Mouse (Mus musculus) limb, embryonic 13.5 days (tissue): ENCODE measurements around the gene Hnrnpf. TPM values are rescaled to one million over a fixed set of nuclear protein-coding genes. Genes with fewer than 3 reads are reported as not detected.
"Not testable (repeated sequence)": the region's sequence is repeated elsewhere in the genome, so short reads cannot be mapped to it uniquely, and the experiment has no call there.

Experiments
- ATAC-seq: fragments of 200-750 bp; cut with Nextera tagmentation; 2 replicates; pipeline ENCODE4 v1.8.0; 2017; ENCODE audit warnings: low read depth, moderate number of reproducible peaks, moderate TSS enrichment; ENCODE audit not compliant: low FRiP score
- H3K27ac ChIP-seq: fragments of 300-500 bp; sonication (generic); 2 replicates; pipeline ENCODE4 v1.5.1; 2015; ENCODE audit warnings: inconsistent platforms, mild to moderate bottlenecking, moderate library complexity
- H3K27me3 ChIP-seq: fragments of 300-500 bp; sonication (generic); 2 replicates; pipeline ENCODE4 v1.6.1; 2015; ENCODE audit warnings: mild to moderate bottlenecking, inconsistent platforms
- H3K36me3 ChIP-seq: fragments of 300-500 bp; sonication (generic); 2 replicates; pipeline ENCODE4 v1.6.1; 2015; ENCODE audit warnings: inconsistent platforms, mild to moderate bottlenecking, moderate library complexity
- H3K4me1 ChIP-seq: fragments of 300-500 bp; sonication (generic); 2 replicates; pipeline ENCODE4 v1.6.1; 2015; ENCODE audit warnings: inconsistent platforms
- H3K4me2 ChIP-seq: fragments of 300-500 bp; sonication (generic); replicated peaks from 2 replicates; pipeline ENCODE4 v1.6.1; 2015; ENCODE audit warnings: inconsistent platforms, mild to moderate bottlenecking, moderate library complexity
- H3K4me3 ChIP-seq: fragments of 300-500 bp; sonication (generic); 2 replicates; pipeline ENCODE4 v1.5.1; 2015; ENCODE audit warnings: moderate library complexity, mild to moderate bottlenecking, inconsistent platforms
- H3K9ac ChIP-seq: fragments of 300-500 bp; sonication (generic); 2 replicates; pipeline ENCODE4 v1.6.1; 2015; ENCODE audit warnings: mild to moderate bottlenecking, inconsistent platforms
- H3K9me3 ChIP-seq: fragments of 300-500 bp; sonication (generic); 2 replicates; pipeline ENCODE4 v1.6.1; 2016; ENCODE audit warnings: inconsistent platforms
- WGBS: fragments of 180-500 bp; shearing (Covaris S2); methylation state at CpG from one replicate; pipeline ENCODE4 v1.1.7; 2015; 5-methylcytosine and 5-hydroxymethylcytosine counted together
- polyA plus RNA-seq: library from polyadenylated mRNA; unstranded; fragments of >200 nt; fragmentation: Nextera tagmentation; extraction: Ambion mirVana; gene quantifications from 2 replicates; pipeline ENCODE4 v1.2.1, GENCODE M21; 2015

Gene Hnrnpf
- polyA plus RNA-seq, result 668 and 681 TPM in 2 replicates

DNA sequence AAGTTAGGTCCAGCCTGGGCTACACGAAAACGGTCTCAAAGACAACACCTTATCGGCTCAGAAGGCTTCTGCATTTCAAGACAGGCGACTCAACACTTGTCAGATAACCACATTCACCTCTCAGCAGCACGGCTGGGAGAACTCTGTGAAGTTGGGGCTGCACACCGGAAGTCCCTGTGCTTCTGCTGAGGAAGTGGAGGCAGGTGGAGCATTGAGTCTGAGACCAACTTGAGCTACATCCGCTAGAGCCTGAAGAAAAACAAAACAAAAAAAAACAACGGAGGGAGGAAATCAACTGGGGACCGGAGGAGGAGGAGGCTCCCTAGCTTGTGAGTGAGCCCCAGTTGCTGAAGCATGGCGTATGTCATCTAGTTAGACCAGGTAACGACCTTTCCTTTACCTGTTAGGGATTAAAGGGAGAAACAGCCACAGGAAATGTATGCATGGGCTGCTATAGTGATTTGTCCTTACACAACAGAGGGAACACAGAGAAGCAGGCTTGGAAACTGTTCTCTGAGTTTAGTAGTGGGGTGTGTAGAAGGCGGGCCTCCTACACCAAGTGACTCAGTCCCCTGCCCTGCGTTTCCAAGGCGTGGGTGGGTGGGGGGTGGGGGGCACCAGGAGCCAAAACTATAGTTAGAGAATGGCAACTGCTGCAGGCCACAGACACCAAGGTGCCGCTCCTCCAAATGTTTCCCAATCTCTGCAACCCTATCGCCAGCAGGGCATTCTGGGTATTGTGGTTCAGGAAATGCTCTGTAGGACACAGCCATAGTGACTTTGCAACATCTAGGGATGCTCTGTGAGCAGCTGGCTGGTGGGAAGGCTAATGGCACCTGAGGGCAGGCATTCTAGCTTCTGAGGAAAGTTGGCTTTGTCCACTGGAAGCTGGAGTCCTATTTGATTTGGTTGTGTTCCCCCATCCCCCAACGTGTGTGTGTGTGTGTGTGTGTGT lies at the start of gene Hnrnpf:
Gene Hnrnpf, plus strand, starts transcription at position 199 of the 955 bp plus-strand sequence.
- ATAC-seq, result no peak
- Histone ChIP-seq H3K27ac (no peak within 1 kb of the TSS), H3K9me3 (no peaks in the 10 kb centered on the region), H3K4me1 (peaks cover 3% of the 10 kb centered on the region), H3K9ac (no peak within 1 kb of the TSS), H3K4me2 (no peak within 1 kb of the TSS), H3K36me3 (no peaks in the 10 kb centered on the region), H3K4me3 (no peak within 1 kb of the TSS), H3K27me3 (no peaks in the 10 kb centered on the region)
- 72% methylated on average over 17 of the region's 17 CpGs for WGBS

DNA sequence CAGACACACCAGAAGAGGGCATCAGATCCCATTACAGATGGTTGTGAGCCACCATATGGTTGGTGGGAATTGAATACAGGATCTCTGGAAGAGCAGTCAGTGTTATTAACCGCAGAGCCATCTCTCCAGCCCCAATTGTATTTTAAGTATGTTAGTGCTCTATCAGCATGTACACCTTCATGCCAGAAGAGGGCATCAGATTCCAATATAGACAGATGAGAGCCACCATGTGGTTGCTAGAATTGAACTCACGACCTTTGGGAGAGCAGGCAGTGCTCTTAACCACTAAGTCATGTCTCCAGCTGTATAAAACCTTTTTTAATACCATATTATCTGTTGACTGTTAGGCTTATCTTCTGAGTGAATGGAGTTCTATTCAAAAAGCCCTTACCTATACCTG lies 48.4 kb upstream of the Hnrnpf start:
- H3K9ac ChIP-seq, result no peak overlapping the region
- H3K27ac ChIP-seq, result no peak overlapping the region
- H3K27me3 ChIP-seq, result no peaks in the 10 kb centered on the region
- H3K4me1 ChIP-seq, result no peaks in the 10 kb centered on the region
- H3K36me3 ChIP-seq, result peaks cover 37% of the 10 kb centered on the region
- no peak overlapping the region for H3K4me2 ChIP-seq
- no peak overlapping the region for H3K4me3 ChIP-seq
- 0 out of 2 replicates have a peak, but pooled peaks cover 3% of the 10 kb centered on the region for H3K9me3 ChIP-seq
- WGBS, result 70% methylated on average over 2 of the region's 2 CpGs
- no peak for ATAC-seq

DNA sequence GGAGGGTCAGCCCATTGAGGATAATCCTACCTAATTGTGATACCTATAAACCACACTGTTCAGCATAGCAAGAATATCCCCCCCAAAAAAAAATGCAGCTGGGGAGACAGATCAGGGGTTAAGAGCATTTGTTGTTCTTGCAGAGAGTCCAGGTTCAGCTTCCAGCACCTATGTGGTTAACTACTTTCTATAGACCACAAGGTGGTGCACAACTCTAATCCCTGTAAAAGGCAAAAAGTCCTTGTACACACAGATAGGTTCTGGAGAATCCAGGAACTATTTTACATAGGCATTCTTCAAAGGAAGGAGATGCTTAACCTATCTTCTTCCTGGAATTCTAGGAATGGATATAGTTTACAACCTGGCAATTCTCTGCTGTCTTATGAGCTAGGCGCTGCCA lies 42.1 kb upstream of the Hnrnpf start:
- Histone ChIP-seq H3K36me3 (peaks cover 5% of the 10 kb centered on the region; the same call in 1 of the 2 replicates), H3K4me3 (no peak overlapping the region), H3K4me2 (no peak overlapping the region), H3K4me1 (no peaks in the 10 kb centered on the region), H3K9me3 (no peaks in the 10 kb centered on the region), H3K27me3 (no peaks in the 10 kb centered on the region), H3K9ac (no peak overlapping the region), H3K27ac (no peak overlapping the region)
- 84% methylated on average over 1 of the region's 1 CpGs for WGBS
- no peak for ATAC-seq

DNA sequence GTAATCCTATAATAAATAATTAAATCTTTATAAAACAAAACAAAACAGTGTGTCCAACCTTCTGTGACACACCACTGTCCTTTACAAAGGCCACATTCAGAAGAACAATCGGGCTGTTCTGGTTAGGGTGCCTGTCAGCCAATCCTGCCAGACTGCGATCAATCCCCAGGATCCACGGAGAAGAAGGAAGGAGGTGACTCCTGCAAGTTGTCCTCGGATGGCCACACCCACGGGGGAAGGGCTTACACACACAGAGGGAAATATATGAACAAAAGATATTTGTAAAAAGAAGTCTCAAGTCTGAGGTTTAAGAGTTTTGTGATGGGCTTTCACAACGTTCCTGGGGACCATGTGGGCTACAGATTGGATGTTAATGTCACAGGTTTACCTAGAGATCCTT lies 38.3 kb upstream of the Hnrnpf start, which contains the start of gene Zfp239:
Gene Zfp239, plus strand, starts transcription at position 253 of the 400 bp plus-strand sequence.
- Histone ChIP-seq H3K27ac (no peak within 1 kb of the TSS), H3K9ac (peak within 1 kb of the TSS; percentile 86), H3K9me3 (no peaks in the 10 kb centered on the region), H3K4me2 (peak within 1 kb of the TSS; percentile 83), H3K4me3 (peak within 1 kb of the TSS; percentile 80), H3K4me1 (peaks cover 5% of the 10 kb centered on the region; the same call in 1 of the 2 replicates), H3K36me3 (0 out of 2 replicates have a peak, but pooled peaks cover under 1% of the 10 kb centered on the region), H3K27me3 (no peaks in the 10 kb centered on the region)
- WGBS, result 75% methylated on average over 6 of the region's 6 CpGs
- ATAC-seq, result no peak

DNA sequence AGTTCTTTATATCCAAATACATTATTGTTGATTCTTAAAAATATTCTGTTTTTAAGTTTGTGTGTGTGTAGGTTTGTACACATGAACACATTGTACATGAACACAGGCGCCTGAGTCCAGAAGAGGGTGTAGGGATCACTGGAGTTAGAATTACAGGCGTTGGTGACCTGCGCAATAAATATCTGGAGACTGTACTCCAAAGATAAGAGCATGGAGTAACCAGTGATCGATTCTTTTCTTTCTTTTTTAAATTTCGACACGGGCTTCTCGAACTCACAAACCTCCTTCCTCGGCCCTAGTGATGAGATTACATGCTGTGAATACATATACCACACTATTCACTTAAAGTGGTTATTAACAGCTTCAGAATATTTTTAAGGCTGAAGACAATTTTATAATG lies 37.7 kb upstream of the Hnrnpf start:
- Histone ChIP-seq H3K36me3 (peaks cover 3% of the 10 kb centered on the region; the same call in 1 of the 2 replicates), H3K4me3 (peak overlapping the region; percentile 80; the same call in 1 of the 2 replicates), H3K4me1 (peaks cover 5% of the 10 kb centered on the region; the same call in 1 of the 2 replicates), H3K27me3 (no peaks in the 10 kb centered on the region), H3K4me2 (peak overlapping the region; percentile 83), H3K27ac (no peak overlapping the region), H3K9ac (peak overlapping the region; percentile 86; the same call in 1 of the 2 replicates), H3K9me3 (no peaks in the 10 kb centered on the region)
- no peak for ATAC-seq
- 77% methylated on average over 8 of the region's 8 CpGs for WGBS

DNA sequence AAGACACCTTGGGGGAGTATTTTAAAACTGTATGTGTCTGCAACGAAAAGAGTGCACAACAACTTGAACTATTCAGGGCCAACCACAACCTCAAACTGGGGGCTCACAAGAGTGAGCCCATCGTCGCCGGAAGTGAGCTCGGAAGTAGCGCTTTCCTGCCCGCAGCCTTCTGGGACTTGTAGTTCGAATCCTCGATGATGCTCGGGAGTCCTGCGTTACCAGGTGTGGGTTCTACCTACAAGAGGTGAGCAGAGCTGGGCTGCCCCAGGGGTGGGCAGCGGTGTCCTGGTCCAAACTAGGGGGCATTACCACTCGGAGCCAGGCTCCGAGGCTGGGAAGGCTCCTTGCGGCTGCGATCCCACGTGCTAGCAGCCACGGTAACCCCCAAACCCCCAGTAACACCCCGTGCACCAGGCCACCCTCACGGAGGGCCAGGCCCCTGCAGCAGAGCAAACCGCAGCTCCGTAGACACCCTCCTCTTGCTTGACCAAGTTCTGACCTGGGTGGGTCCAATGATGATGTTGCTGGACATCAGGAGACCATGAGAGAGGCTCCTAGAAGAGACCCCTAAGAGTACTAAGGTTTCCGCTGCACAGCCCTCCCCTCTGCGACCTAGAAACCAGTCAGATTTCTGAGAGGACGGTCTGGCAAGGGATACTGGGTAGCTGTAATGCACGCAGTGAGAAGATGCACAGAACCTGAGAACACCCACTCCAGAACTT lies 37.1 kb upstream of the Hnrnpf start:
- H3K36me3 ChIP-seq, result peaks cover 3% of the 10 kb centered on the region; the same call in 1 of the 2 replicates
- H3K27me3 ChIP-seq, result no peaks in the 10 kb centered on the region
- no peaks in the 10 kb centered on the region for H3K9me3 ChIP-seq
- peak overlapping the region; percentile 83 for H3K4me2 ChIP-seq
- 2% methylated on average over 26 of the region's 26 CpGs for WGBS
- no peak overlapping the region for H3K27ac ChIP-seq
- ATAC-seq, result peak; percentile 81
- peak overlapping the region; percentile 80 for H3K4me3 ChIP-seq
- H3K4me1 ChIP-seq, result peaks cover 5% of the 10 kb centered on the region; the same call in 1 of the 2 replicates
- peak overlapping the region; percentile 86 for H3K9ac ChIP-seq

DNA sequence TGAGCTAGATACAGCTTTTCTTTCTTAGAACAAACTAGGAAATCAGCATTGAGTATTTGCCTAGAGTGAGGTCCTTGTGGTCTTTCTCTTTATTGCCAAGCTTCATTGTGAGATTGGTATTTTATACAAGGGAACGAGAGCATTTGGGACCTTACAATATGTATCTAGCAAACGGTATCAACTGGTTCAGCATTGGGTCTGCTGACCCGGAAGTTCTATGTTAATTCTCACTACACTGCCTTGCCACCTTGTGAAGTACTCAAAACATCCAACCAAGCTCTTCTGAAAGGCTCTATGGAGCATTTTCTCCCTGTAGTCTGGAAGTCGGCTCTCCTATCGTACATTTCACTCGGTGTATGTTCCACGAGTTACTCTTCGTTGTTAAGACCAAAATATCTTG lies 36.4 kb upstream of the Hnrnpf start:
- no peak for ATAC-seq
- WGBS, result 92% methylated on average over 8 of the region's 8 CpGs
- peak overlapping the region; percentile 83 for H3K4me2 ChIP-seq

DNA sequence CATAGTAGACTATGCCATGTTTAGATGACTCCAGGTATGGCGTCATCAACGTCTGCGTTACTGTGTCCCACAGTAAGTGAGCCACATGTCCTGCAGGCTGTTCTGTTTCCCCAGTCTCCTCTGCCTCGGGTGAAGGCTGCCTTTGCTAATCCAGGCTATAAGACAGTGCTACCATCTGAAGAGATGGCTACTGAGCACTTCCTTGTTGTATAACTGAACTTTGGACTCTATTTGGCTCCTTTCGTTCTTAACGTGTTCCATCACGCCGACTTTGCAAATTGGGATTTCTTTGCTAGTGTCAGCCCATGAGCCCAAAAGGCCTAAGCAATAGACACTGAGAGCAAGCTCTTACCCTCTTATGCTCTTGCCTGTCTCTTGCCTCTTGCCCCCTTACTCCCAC lies 31.9 kb upstream of the Hnrnpf start:
- no peaks in the 10 kb centered on the region for H3K9me3 ChIP-seq
- H3K4me2 ChIP-seq, result no peak overlapping the region
- no peaks in the 10 kb centered on the region for H3K27me3 ChIP-seq
- H3K4me3 ChIP-seq, result no peak overlapping the region
- peaks cover 4% of the 10 kb centered on the region; the same call in 1 of the 2 replicates for H3K4me1 ChIP-seq
- no peak for ATAC-seq
- no peak overlapping the region for H3K27ac ChIP-seq
- 93% methylated on average over 8 of the region's 8 CpGs for WGBS
- no peak overlapping the region for H3K9ac ChIP-seq
- peaks cover 17% of the 10 kb centered on the region; the same call in 1 of the 2 replicates for H3K36me3 ChIP-seq

More for the DNA sequence above, 36.4 kb upstream of the Hnrnpf start:
- Histone ChIP-seq H3K4me1 (peaks cover 5% of the 10 kb centered on the region; the same call in 1 of the 2 replicates), H3K4me3 (peak overlapping the region; percentile 80), H3K36me3 (peaks cover 3% of the 10 kb centered on the region; the same call in 1 of the 2 replicates), H3K27me3 (no peaks in the 10 kb centered on the region), H3K9ac (peak overlapping the region; percentile 86; the same call in 1 of the 2 replicates), H3K27ac (no peak overlapping the region), H3K9me3 (no peaks in the 10 kb centered on the region)

DNA sequence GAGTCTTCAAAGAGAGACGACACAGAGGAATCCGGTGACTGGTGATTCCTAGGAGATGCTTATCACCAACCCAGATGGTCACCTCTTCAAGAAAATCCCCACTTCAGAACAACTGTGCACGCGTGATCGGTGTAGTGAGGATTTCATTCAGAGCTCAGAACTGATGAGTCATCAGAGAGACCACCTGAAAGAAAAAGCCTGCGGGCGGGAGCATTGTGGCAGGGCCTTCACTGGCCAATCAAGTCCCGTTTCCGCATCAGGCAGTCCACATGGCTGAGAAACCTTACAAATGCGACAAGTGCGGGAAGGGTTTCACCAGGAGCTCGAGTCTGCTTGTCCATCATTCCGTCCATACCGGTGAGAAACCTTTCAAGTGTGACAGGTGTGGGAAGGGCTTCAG lies 29.1 kb upstream of the Hnrnpf start:
- 76% methylated on average over 14 of the region's 14 CpGs for WGBS
- ATAC-seq, result no peak
- H3K9me3 ChIP-seq, result no peaks in the 10 kb centered on the region
- no peaks in the 10 kb centered on the region for H3K27me3 ChIP-seq
- no peaks in the 10 kb centered on the region for H3K4me1 ChIP-seq
- H3K4me2 ChIP-seq, result no peak overlapping the region
- no peak overlapping the region for H3K4me3 ChIP-seq
- no peak overlapping the region for H3K9ac ChIP-seq
- no peak overlapping the region for H3K27ac ChIP-seq
- H3K36me3 ChIP-seq, result peaks cover 17% of the 10 kb centered on the region; the same call in 1 of the 2 replicates

DNA sequence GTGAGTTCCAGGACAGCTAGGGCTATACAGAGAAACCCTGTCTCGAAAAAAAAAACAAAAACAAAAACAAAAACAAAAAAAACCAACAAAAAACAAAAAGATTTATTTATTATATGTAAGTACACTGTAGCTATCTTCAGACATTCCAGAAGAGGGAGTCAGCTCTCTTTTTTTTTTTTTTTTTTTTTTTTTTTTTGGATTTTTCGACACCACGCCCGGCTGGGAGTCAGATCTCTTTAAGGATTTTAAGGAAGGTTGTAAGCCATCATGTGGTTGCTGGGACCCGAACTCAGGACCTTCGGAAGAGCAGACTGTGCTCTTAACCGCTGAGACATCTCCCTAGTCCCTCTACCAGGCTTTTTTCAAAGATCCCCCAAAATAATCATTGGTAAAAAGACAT lies 26.7 kb upstream of the Hnrnpf start:
- H3K4me3 ChIP-seq, H3K4me2 ChIP-seq: not testable (repeated sequence)
- 91% methylated on average over 7 of the region's 7 CpGs for WGBS

DNA sequence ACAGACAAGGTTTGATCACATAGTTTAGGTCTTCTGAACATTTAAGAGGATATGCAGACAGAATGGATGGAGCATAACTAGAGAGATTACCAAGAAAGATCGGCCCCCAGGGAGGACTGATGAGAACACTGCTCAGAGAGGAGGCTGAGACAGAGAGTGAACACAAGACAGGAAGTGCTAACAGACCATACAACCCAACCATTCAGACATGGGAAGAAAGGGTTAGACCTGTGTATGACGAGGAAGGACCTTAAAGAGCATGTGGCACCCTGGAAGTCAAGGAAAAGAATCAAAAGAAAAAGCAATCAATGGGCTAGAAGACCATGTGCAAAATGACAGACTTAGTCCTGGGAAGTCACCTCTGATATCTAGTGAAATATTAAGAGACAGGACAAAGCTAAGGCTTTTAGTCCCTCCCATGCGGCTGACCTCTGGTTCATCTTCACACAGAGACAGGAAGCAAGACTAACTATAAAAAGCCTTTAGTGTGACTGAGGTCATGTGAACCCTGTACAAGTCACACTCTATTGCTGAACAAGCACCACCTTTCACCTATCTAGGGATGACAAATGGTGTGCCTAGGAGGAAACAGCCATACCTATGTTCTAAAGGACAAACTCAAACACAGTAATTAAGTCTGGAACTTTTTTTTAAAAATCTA lies 25.4 kb upstream of the Hnrnpf start:
- 80% methylated on average over 3 of the region's 3 CpGs for WGBS
- Histone ChIP-seq H3K9me3 (no peaks in the 10 kb centered on the region), H3K27me3 (no peaks in the 10 kb centered on the region), H3K4me2 (no peak overlapping the region), H3K36me3 (peaks cover 14% of the 10 kb centered on the region; the same call in 1 of the 2 replicates), H3K9ac (no peak overlapping the region), H3K4me1 (peaks cover 4% of the 10 kb centered on the region; the same call in 1 of the 2 replicates), H3K27ac (no peak overlapping the region), H3K4me3 (no peak overlapping the region)
- no peak for ATAC-seq

More for the DNA sequence above, 26.7 kb upstream of the Hnrnpf start:
- not testable (repeated sequence) for H3K27me3 ChIP-seq, H3K9ac ChIP-seq, ATAC-seq, H3K9me3 ChIP-seq, H3K4me1 ChIP-seq, H3K27ac ChIP-seq
- peaks cover 14% of the 10 kb centered on the region; the same call in 1 of the 2 replicates for H3K36me3 ChIP-seq
